Mouse (Mus musculus): ENCODE measurements around the gene Ogfod3. TPM values are rescaled to one million over a fixed set of nuclear protein-coding genes. Genes with fewer than 3 reads are reported as not detected.

Gene Ogfod3
- polyA plus RNA-seq, 1 experiment from 2014 or later, result 14.3 TPM

GRCm38 (mm10) chr11:121148193-121148592 is 56.3 kb downstream of the Ogfod3 start:
- H3K9me3 ChIP-seq (replicated peaks), result no peaks in the 10 kb centered on the region
- no peak for ATAC-seq (ENCODE audit: insufficient read depth)
- H3K27me3 ChIP-seq, result peaks cover 4% of the 10 kb centered on the region; the same call in 1 of the 2 replicates
- no peaks in the 10 kb centered on the region for H3K36me3 ChIP-seq (replicated peaks)
- H3K9ac ChIP-seq, result no peak overlapping the region
- no peak overlapping the region for H3K4me2 ChIP-seq
- H3K4me1 ChIP-seq (replicated peaks), result peaks cover 13% of the 10 kb centered on the region; the same call in 1 of the 2 replicates
- 55% methylated on average over 3 of the region's 3 CpGs for WGBS (ENCODE audit: insufficient replicate concordance)
- H3K27ac ChIP-seq (replicated peaks), result no peak overlapping the region
- no peak overlapping the region for H3K4me3 ChIP-seq (replicated peaks)

DNA sequence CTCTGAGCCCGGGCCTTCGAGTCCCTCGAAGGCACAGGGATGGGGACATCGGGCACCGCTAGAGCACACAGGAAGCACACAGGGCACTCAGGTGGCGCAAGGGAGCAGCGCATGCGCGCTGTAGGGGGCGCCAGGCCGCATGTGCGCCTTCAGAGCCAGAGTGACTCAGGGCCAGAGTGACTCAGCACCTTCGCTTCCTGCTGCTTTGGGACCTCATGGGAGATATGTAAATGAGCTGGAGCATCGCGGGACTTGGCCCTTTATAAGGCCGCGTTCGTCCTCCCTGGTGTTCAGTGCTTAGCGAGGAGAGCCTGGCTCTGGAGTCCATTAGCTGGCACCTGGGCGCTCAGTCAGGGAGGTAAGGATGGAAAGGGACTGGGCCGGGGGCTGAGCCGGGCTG is 58.6 kb downstream of the Ogfod3 start, which contains the start of gene Tex19.1:
Gene Tex19.1 (plus strand): TSS at position 279 of the 400 bp plus-strand sequence.
- WGBS (ENCODE audit: insufficient replicate concordance), result 81% methylated on average over 22 of the region's 22 CpGs
- Histone ChIP-seq H3K9ac (no peak within 1 kb of the TSS), H3K27ac (replicated peaks) (no peak within 1 kb of the TSS), H3K4me1 (replicated peaks) (peaks cover 13% of the 10 kb centered on the region; the same call in 1 of the 2 replicates), H3K27me3 (no peaks in the 10 kb centered on the region), H3K36me3 (replicated peaks) (no peaks in the 10 kb centered on the region), H3K4me3 (replicated peaks) (no peak within 1 kb of the TSS), H3K9me3 (replicated peaks) (no peaks in the 10 kb centered on the region), H3K4me2 (no peak within 1 kb of the TSS)
- ATAC-seq (ENCODE audit: insufficient read depth), result no peak

DNA sequence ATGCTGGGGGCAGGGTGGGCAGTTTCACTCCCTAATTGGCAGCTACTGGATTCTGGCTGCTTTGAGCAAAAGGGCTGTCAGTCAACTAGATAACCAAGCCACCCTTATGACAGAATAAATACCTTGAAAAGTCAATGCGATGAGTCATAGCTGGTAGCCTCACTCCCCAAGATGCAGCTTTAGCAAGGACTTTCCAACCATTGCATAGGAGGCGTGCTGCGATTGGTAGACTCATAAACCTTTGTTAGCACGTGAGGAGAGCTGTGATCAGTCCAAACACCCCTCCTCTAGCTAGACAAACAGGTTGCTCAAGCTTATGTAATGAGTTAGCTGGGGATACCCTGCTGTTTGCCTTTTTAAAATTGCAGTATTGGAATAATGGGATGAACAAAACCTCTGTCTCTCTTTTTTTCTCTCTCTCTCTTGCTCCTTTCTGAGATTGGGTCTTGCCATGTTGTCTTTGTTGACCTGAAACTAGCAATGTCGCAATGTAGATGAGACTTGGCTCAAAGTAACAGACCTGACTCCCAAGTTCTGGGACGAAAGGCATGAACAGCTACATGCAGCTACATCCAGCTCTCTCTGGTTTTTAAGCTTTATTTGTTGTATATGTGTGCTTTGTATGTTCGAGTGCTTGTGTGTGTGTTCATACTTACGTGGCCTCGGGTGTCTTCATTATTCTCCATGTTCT is 61.0 kb downstream of the Ogfod3 start:
- WGBS (ENCODE audit: insufficient replicate concordance), result 54% methylated on average over 9 of the region's 9 CpGs
- H3K27ac ChIP-seq (replicated peaks), result 0 out of 2 replicates have a peak overlapping the region, but pooled peaks have one; percentile 33
- H3K4me2 ChIP-seq, result no peak overlapping the region
- no peaks in the 10 kb centered on the region for H3K27me3 ChIP-seq
- H3K9me3 ChIP-seq (replicated peaks), result no peaks in the 10 kb centered on the region
- ATAC-seq (ENCODE audit: insufficient read depth), result no peak
- peaks cover 16% of the 10 kb centered on the region; the same call in 1 of the 2 replicates for H3K4me1 ChIP-seq (replicated peaks)
- no peak overlapping the region for H3K4me3 ChIP-seq (replicated peaks)
- H3K9ac ChIP-seq, result no peak overlapping the region
- H3K36me3 ChIP-seq (replicated peaks), result no peaks in the 10 kb centered on the region

- no peak overlapping the region for H3K4me3 ChIP-seq (replicated peaks)
- H3K27me3 ChIP-seq, result 0 out of 2 replicates have a peak, but pooled peaks cover 8% of the 10 kb centered on the region
- H3K9ac ChIP-seq, result no peak overlapping the region
- H3K9me3 ChIP-seq (replicated peaks), result no peaks in the 10 kb centered on the region
- no peak overlapping the region for H3K27ac ChIP-seq (replicated peaks)
- no peak for ATAC-seq (ENCODE audit: insufficient read depth)
- no peaks in the 10 kb centered on the region for H3K36me3 ChIP-seq (replicated peaks)
- H3K4me1 ChIP-seq (replicated peaks), result peaks cover 11% of the 10 kb centered on the region; the same call in 1 of the 2 replicates
- WGBS (ENCODE audit: insufficient replicate concordance), result 40% methylated on average over 6 of the region's 6 CpGs
- H3K4me2 ChIP-seq, result no peak overlapping the region
These were observed 65.8 kb downstream of the Ogfod3 start for GRCm38 (mm10) chr11:121138732-121139131.

DNA sequence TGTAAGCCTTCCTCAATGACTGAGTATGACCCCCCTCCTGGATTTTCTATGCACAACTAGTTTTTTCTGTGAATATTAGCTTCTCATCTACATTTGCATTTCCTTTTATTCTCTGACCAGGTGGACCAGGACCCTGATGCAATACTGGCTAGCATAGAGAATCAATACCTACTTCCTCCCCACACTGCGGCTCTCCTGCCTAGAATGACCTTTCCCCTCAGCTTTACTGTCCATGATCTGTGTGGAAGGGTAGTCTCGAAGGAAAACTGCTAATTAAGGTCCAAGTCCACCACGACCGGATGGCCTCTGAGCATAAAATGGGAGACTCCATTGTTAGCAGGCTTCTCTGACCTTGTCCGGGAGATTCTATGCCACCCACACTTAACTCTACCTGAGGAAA is 66.8 kb downstream of the Ogfod3 start:
- 0 out of 2 replicates have a peak, but pooled peaks cover 8% of the 10 kb centered on the region for H3K27me3 ChIP-seq
- H3K9ac ChIP-seq, result no peak overlapping the region
- 64% methylated on average over 5 of the region's 5 CpGs for WGBS (ENCODE audit: insufficient replicate concordance)
- no peak overlapping the region for H3K4me3 ChIP-seq (replicated peaks)
- ATAC-seq (ENCODE audit: insufficient read depth), result peak; percentile 64; the same call in 1 of the 2 replicates
- H3K4me1 ChIP-seq (replicated peaks), result peaks cover 11% of the 10 kb centered on the region; the same call in 1 of the 2 replicates
- H3K36me3 ChIP-seq (replicated peaks), result no peaks in the 10 kb centered on the region
- H3K4me2 ChIP-seq, result no peak overlapping the region
- no peaks in the 10 kb centered on the region for H3K9me3 ChIP-seq (replicated peaks)
- H3K27ac ChIP-seq (replicated peaks), result peak overlapping the region; percentile 53; the same call in 1 of the 2 replicates

DNA sequence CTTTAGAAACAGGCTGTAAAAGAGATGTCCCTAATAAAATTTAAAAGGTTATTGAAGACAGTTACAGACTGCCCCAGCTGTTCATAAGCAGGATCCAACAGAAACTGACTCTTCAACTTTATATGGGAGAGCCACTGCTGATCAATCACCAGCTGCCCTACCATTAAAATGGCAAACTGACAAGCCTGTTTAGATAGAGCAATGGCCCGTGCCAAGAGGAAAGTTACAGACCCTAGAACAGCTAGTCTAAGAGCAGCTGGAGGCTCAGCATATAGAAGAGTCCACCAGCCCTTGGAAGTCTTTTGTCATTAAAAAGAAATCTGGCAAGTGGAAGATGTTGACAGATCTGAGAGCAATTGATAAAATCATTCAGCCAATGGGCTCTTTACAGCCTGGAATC is 69.9 kb downstream of the Ogfod3 start:
- H3K27me3 ChIP-seq, result 0 out of 2 replicates have a peak, but pooled peaks cover 8% of the 10 kb centered on the region
- peaks cover 11% of the 10 kb centered on the region; the same call in 1 of the 2 replicates for H3K4me1 ChIP-seq (replicated peaks)
- ATAC-seq (ENCODE audit: insufficient read depth), result no peak
- H3K36me3 ChIP-seq (replicated peaks), result no peaks in the 10 kb centered on the region
- 45% methylated on average over 1 of the region's 1 CpGs for WGBS (ENCODE audit: insufficient replicate concordance)
- no peaks in the 10 kb centered on the region for H3K9me3 ChIP-seq (replicated peaks)
- no peak overlapping the region for H3K4me2 ChIP-seq
- no peak overlapping the region for H3K27ac ChIP-seq (replicated peaks)
- H3K4me3 ChIP-seq (replicated peaks), result no peak overlapping the region
- H3K9ac ChIP-seq, result no peak overlapping the region

- Histone ChIP-seq H3K4me1 (replicated peaks) (peaks cover 5% of the 10 kb centered on the region; the same call in 1 of the 2 replicates), H3K27me3 (no peaks in the 10 kb centered on the region), H3K9me3 (replicated peaks) (no peaks in the 10 kb centered on the region), H3K36me3 (replicated peaks) (no peaks in the 10 kb centered on the region), H3K9ac (no peak overlapping the region), H3K27ac (replicated peaks) (no peak overlapping the region), H3K4me3 (replicated peaks) (no peak overlapping the region), H3K4me2 (no peak overlapping the region)
- ATAC-seq (ENCODE audit: insufficient read depth), result no peak
- WGBS (ENCODE audit: insufficient replicate concordance), result 43% methylated on average over 1 of the region's 1 CpGs
These were observed 74.9 kb downstream of the Ogfod3 start for GRCm38 (mm10) chr11:121129616-121130015.

Other genes starting within 250 kb of the Ogfod3 start
- gene Csnk1d, start 213.4 kb downstream of the Ogfod3 start, polyA plus RNA-seq (2015; fragmentation: Nextera tagmentation; extraction: Ambion mirVana), result 36.1 and 38.5 TPM in 2 replicates
- gene Cd7, start 165.3 kb downstream of the Ogfod3 start, polyA plus RNA-seq (2015; fragmentation: Nextera tagmentation; extraction: Ambion mirVana), result 0.70 and 0.97 TPM in 2 replicates
- 0.08 and 0.23 TPM in 2 replicates for gene Sectm1b, start 141.1 kb downstream of the Ogfod3 start, polyA plus RNA-seq (2015; fragmentation: Nextera tagmentation; extraction: Ambion mirVana)
- gene Sectm1a, start 123.5 kb downstream of the Ogfod3 start, polyA plus RNA-seq (2015; fragmentation: Nextera tagmentation; extraction: Ambion mirVana), result 0.68 and 1.7 TPM in 2 replicates
- gene Tex19.2, start 86.0 kb downstream of the Ogfod3 start, polyA plus RNA-seq (2015; fragmentation: Nextera tagmentation; extraction: Ambion mirVana), result 0.06 and 0.07 TPM in 2 replicates
- 0.09 TPM in 1 of 2 replicates, not detected in the other for gene Tex19.1, start 58.6 kb downstream of the Ogfod3 start, polyA plus RNA-seq (2015; fragmentation: Nextera tagmentation; extraction: Ambion mirVana)
- 0.05 and 0.13 TPM in 2 replicates for gene Uts2r, start 44.4 kb downstream of the Ogfod3 start, polyA plus RNA-seq (2015; fragmentation: Nextera tagmentation; extraction: Ambion mirVana)
- 3.0 and 3.7 TPM in 2 replicates for gene Hexdc, start 278 bp downstream of the Ogfod3 start, polyA plus RNA-seq (2015; fragmentation: Nextera tagmentation; extraction: Ambion mirVana)
- 20.5 and 20.7 TPM in 2 replicates for gene Cybc1, start 24.6 kb upstream of the Ogfod3 start, polyA plus RNA-seq (2015; fragmentation: Nextera tagmentation; extraction: Ambion mirVana)
- gene Narf, start 32.5 kb upstream of the Ogfod3 start, polyA plus RNA-seq (2015; fragmentation: Nextera tagmentation; extraction: Ambion mirVana), result 117 and 136 TPM in 2 replicates
- 2.8 and 3.9 TPM in 2 replicates for gene Foxk2, start 55.3 kb upstream of the Ogfod3 start, polyA plus RNA-seq (2015; fragmentation: Nextera tagmentation; extraction: Ambion mirVana)
- 18.5 and 20.1 TPM in 2 replicates for gene Wdr45b, start 149.7 kb upstream of the Ogfod3 start, polyA plus RNA-seq (2015; fragmentation: Nextera tagmentation; extraction: Ambion mirVana)
- gene Rab40b, start 183.5 kb upstream of the Ogfod3 start, polyA plus RNA-seq (2015; fragmentation: Nextera tagmentation; extraction: Ambion mirVana), result 1.3 and 1.4 TPM in 2 replicates
- gene Fn3krp, start 216.7 kb upstream of the Ogfod3 start, polyA plus RNA-seq (2015; fragmentation: Nextera tagmentation; extraction: Ambion mirVana), result 27.3 and 28.1 TPM in 2 replicates
- 43.7 and 46.6 TPM in 2 replicates for gene Fn3k, start 230.2 kb upstream of the Ogfod3 start, polyA plus RNA-seq (2015; fragmentation: Nextera tagmentation; extraction: Ambion mirVana)
- gene Tbcd, start 247.2 kb upstream of the Ogfod3 start, polyA plus RNA-seq (2015; fragmentation: Nextera tagmentation; extraction: Ambion mirVana), result 20.2 and 22.7 TPM in 2 replicates

Measured in liver, embryonic 15.5 days (tissue).